Mouse (Mus musculus) right cerebral cortex, postnatal 36 days (tissue): ENCODE measurements around the gene Rsbn1.
A peak's percentile ranks its signal among the peaks of the same experiment; 100 is the strongest.

ENCODE experiments used
- DNase-seq, 2 experiments: peaks; one replicate each; pipeline ENCODE4 v3.0.0; 2022; ENCODE audit warnings: low spot score in 2 of 2, mixed read lengths in 1 of 2

Rsbn1 gene

DNA sequence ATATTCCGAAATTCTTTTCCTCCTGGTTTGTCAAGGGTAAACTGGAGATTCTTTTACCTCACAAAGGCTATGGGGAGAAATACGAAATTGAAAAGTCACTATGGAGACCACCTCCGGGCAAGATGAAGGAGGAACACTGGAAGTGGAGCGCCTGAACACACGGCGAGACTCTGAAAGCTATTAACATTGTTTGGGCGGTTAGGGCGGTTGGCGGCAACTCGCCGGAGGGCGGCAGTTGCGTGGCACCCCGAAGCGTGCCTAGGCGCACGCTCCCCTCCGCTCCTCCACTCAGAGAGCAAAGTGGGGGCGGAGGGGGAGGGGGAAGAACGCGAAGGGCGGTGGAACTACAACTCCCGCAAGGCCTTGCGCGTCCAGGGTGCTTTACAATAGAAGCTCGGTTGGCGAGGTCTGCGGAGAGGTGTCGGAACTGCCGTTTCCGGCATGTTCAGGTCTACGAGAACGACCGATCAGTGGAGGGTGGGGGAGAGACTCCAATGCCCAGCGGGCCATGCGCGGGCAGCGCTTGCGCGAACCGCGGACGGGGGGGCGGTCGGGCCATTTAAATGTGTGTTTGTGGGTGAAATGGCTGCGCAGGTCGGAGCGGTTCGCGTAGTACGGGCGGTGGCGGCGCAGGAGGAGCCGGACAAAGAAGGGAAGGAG lies at the start of gene Rsbn1:
Gene Rsbn1 (plus strand): TSS at position 111 of the 660 bp plus-strand sequence.
- peak; percentile 98 to 99 for DNase-seq

DNA sequence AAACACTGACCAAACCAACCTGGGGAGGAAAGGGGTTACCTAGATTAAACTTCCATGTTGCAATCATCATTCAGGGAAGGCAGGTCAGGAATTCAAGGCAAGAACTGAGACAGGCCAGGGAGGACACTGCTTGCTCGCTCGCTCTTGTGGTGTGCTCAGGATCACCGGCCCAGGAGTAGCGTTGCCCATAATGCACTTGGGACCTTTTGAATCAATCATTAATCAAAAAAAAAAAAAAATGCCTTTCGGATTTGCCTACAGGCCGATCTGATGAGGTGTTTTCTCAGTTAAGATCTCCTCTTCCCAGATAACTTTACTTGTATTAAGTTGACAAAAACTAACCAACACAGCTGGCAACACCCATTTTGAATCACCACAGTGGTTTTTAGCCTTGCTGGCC lies 49.7 kb upstream of the Rsbn1 start:
- no peak for DNase-seq

GRCm38 (mm10) chr3:103867424-103867971 lies 46.4 kb upstream of the Rsbn1 start:
- no peak for DNase-seq

- DNase-seq: no peak
Observed at GRCm38 (mm10) chr3:103868008-103868407, 45.9 kb upstream of the Rsbn1 start.

GRCm38 (mm10) chr3:103872663-103873098 lies 41.2 kb upstream of the Rsbn1 start:
- no peak for DNase-seq

GRCm38 (mm10) chr3:103874329-103874728 lies 39.6 kb upstream of the Rsbn1 start:
- no peak for DNase-seq

DNA sequence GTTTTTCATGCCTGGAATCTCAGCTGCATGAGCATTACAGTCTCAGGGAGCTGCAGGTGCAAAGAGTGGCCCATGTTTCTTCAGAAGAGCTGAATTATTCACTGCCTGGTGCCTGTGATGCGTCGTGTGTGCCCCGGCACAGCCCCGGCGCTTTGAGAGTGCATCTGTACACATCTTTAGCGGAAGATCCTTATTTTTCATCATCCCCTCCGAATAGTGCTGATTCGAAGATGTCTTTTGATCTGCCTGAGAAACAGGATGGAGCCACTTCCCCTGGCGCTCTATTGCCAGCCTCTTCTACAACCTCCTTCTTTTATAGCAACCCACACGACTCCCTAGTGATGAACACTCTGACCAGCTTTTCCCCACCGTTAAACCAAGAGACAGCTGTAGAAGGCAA lies 28.0 kb upstream of the Rsbn1 start:
- DNase-seq: peak in 1 of 2 experiments; percentile 5

- no peak for DNase-seq
Observed at GRCm38 (mm10) chr3:103887581-103887980, 26.3 kb upstream of the Rsbn1 start.

DNA sequence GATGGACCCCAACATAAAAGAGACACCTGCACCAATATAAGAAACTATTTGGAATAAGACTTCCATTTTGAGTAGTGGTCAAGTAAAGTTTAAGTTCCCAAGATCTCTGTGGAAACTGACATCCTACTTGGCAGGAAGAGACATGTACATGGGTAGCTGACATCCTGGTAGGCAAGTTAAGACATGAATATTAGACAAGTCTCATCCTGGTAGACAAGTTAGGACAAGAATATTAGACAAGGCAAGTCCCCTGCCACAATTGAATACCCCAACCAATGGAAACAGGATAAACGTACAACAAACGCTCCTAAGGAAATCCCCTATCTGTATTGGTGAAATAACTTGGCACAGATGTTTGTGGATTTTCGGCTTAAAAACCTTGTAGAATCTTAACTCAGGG lies 20.5 kb upstream of the Rsbn1 start:
- DNase-seq: no peak

- no peak for DNase-seq
Observed at GRCm38 (mm10) chr3:103904705-103905104, 9.2 kb upstream of the Rsbn1 start.

- DNase-seq: no peak
Observed at GRCm38 (mm10) chr3:103907335-103908030, 6.4 kb upstream of the Rsbn1 start.

GRCm38 (mm10) chr3:103908781-103909180 lies 5.1 kb upstream of the Rsbn1 start:
- DNase-seq: no peak

- no peak for DNase-seq
Observed at GRCm38 (mm10) chr3:103913451-103913961, 414 bp upstream of the Rsbn1 start.

- peak; percentile 20 to 39 for DNase-seq
Observed at GRCm38 (mm10) chr3:103914732-103915508, 1.0 kb downstream of the Rsbn1 start.

GRCm38 (mm10) chr3:103915509-103915896 lies 1.6 kb downstream of the Rsbn1 start:
- DNase-seq: no peak

GRCm38 (mm10) chr3:103916205-103916838 lies 2.4 kb downstream of the Rsbn1 start:
- no peak for DNase-seq

DNA sequence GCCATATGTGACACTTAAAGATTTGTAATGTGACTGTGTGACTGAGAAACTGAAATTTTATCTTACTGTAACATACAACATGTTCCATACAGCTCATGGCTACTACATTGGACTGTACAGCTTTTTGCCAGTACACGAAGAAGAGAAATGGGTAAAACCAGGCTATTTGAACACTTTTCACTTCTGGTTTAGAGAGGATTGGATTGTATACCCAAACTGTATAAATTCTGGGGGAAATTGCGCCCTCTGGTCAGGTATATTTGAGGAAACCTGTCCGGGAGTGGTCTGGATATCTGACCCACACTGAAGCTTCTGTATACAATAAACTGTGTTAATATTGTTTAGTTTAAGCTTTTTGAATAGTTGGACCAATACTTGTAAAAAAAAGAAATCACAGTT lies 2.9 kb downstream of the Rsbn1 start:
- no peak for DNase-seq

DNA sequence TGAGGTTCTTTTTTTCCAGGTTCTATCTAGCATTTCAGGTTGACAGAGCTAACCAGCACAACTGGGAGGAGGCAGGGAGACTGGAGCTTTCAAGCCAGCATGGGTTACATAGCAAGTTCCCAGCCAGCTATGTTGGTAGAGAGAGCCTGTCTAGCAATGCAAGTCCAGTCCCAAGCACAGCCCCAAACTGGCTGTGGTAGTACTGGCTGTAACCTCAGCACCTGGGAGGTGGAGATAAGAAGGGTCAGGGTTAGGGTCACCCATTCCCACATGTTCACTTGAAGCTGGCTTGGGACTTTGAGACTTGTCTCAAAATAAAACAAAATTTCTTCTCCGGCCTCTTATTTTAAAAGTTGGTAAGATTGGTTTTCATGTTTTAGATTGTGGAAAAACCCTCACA lies 6.2 kb downstream of the Rsbn1 start:
- no peak for DNase-seq

DNA sequence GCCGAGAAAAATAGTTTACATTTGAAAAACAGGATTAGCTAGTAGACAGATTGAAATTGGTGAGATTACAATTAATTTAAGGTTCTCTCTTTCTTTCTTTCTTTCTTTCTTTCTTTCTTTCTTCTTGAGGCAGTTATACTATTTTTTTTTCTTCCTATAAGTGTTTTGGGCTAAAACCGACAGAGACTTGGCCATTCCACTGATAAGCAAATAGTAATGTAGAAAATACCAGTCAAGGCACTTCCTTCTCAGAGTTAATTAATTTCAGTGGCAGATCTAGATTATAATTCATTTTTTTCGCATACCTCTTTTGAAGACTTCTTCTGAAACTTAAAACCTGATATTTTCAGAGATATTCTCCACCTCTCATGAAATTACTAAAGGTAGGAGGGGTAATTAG lies 11.4 kb downstream of the Rsbn1 start:
- DNase-seq: no peak

GRCm38 (mm10) chr3:103927511-103927910 lies 13.6 kb downstream of the Rsbn1 start:
- DNase-seq: no peak

DNA sequence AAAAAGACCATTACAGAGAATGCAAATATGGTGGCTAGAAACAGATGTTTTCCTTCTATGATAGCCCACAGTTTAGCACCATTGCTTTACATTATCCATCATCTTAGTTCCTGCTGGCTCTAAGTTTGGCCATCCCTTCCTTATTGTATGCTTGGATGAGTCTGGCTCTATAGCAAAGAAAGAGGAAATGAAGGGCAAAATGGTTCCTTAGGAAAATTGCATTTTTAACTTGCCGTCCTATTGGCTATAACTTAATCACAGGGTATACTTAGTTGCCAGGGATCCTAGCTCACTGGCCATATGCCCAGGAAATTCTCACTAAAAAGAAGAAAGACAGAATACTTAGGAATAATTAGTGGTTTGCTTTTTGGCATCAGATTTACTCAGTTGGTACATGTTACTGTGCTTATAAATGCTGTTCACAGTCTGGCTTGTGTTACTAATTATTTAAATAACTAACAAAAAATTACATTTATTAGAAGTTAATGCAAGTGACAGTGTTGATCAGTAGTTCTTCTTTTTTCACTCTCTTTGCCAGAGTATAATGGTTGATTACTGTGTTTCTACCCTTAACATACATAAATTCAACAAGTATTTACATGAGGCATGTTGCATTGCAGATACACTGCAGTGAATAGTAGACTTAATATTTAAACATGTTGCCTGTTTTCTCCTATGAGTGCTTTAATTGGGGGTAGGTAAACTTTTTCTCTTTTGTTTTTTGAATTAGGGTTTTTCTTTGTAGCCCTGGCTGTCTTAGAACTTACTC lies 31.1 kb downstream of the Rsbn1 start:
- no peak for DNase-seq
